Mouse (Mus musculus) hindbrain, embryonic 10.5 days (tissue): ENCODE data around the gene Mef2c. TPM values are rescaled to one million over a fixed set of nuclear protein-coding genes. Genes with fewer than 3 reads are reported as not detected.

Source experiments
- DNase-seq: peaks from one replicate; pipeline ENCODE4 v3.0.0-alpha.2; 2017; ENCODE audit warnings: low spot score
- H3K27ac ChIP-seq: fragments of 300-500 bp; sonication (generic); 2 replicates; pipeline ENCODE4 v1.5.1; 2016; ENCODE audit warnings: mild to moderate bottlenecking, moderate library complexity
- H3K27me3 ChIP-seq: fragments of 300-500 bp; sonication (generic); 2 replicates; pipeline ENCODE4 v1.6.1; 2016; ENCODE audit warnings: mild to moderate bottlenecking; ENCODE audit not compliant: poor library complexity, insufficient read depth, severe bottlenecking
- H3K36me3 ChIP-seq: fragments of 300-500 bp; sonication (generic); 2 replicates; pipeline ENCODE4 v1.6.1; 2016; ENCODE audit warnings: mild to moderate bottlenecking, moderate library complexity
- H3K4me1 ChIP-seq: fragments of 300-500 bp; sonication (generic); replicated peaks from 2 replicates; pipeline ENCODE4 v1.6.1; 2016; ENCODE audit warnings: mild to moderate bottlenecking
- H3K4me3 ChIP-seq: fragments of 300-500 bp; sonication (generic); 2 replicates; pipeline ENCODE4 v1.5.1; 2016; ENCODE audit warnings: mild to moderate bottlenecking, moderate library complexity
- H3K9me3 ChIP-seq: fragments of 300-500 bp; sonication (generic); 2 replicates; pipeline ENCODE4 v1.6.1; 2016; ENCODE audit warnings: mild to moderate bottlenecking, moderate library complexity
- WGBS: fragments of 180-500 bp; shearing (Covaris S2); methylation state at CpG from one replicate; pipeline ENCODE4 v1.1.7; 2016; 5-methylcytosine and 5-hydroxymethylcytosine counted together
- polyA plus RNA-seq: library from polyadenylated mRNA; unstranded; fragments of >200 nt; fragmentation: Nextera tagmentation; extraction: Ambion mirVana; gene quantifications from 2 replicates; pipeline ENCODE4 v1.2.1, GENCODE M21; 2016

Mef2c gene
- polyA plus RNA-seq: 17.3 and 19.5 TPM in 2 replicates

GRCm38 (mm10) chr13:83503919-83504318 lies at the start of gene Mef2c:
Gene Mef2c, plus strand, starts transcription at chr13:83504034.
- H3K36me3 ChIP-seq: no peaks in the 10 kb centered on the region
- no peaks in the 10 kb centered on the region for H3K27me3 ChIP-seq
- no peaks in the 10 kb centered on the region for H3K4me1 ChIP-seq
- 84% methylated on average over 7 of the region's 7 CpGs for WGBS
- no peak within 1 kb of the TSS for H3K4me3 ChIP-seq
- no peaks in the 10 kb centered on the region for H3K9me3 ChIP-seq
- no peak for DNase-seq
- no peak within 1 kb of the TSS for H3K27ac ChIP-seq

GRCm38 (mm10) chr13:83458729-83459128 lies 45.1 kb upstream of the Mef2c start:
- no peaks in the 10 kb centered on the region for H3K27me3 ChIP-seq
- no peaks in the 10 kb centered on the region for H3K9me3 ChIP-seq
- H3K4me3 ChIP-seq: no peak overlapping the region
- H3K36me3 ChIP-seq: no peaks in the 10 kb centered on the region
- no peak for DNase-seq
- no peaks in the 10 kb centered on the region for H3K4me1 ChIP-seq
- H3K27ac ChIP-seq: no peak overlapping the region

- Histone ChIP-seq H3K36me3 (no peaks in the 10 kb centered on the region), H3K4me3 (no peak overlapping the region), H3K27ac (no peak overlapping the region), H3K4me1 (no peaks in the 10 kb centered on the region), H3K27me3 (no peaks in the 10 kb centered on the region), H3K9me3 (no peaks in the 10 kb centered on the region)
- WGBS: 96% methylated on average over 3 of the region's 3 CpGs
- no peak for DNase-seq
Measured at GRCm38 (mm10) chr13:83459600-83459999, 44.2 kb upstream of the Mef2c start.

GRCm38 (mm10) chr13:83460620-83461019 lies 43.2 kb upstream of the Mef2c start:
- Histone ChIP-seq H3K27me3 (no peaks in the 10 kb centered on the region), H3K36me3 (no peaks in the 10 kb centered on the region), H3K4me1 (no peaks in the 10 kb centered on the region), H3K4me3 (no peak overlapping the region), H3K27ac (no peak overlapping the region), H3K9me3 (no peaks in the 10 kb centered on the region)
- no peak for DNase-seq
- 75% methylated on average over 1 of the region's 1 CpGs for WGBS

- DNase-seq: no peak
- H3K9me3 ChIP-seq: no peaks in the 10 kb centered on the region
- H3K4me1 ChIP-seq: no peaks in the 10 kb centered on the region
- H3K4me3 ChIP-seq: no peak overlapping the region
- WGBS: 93% methylated on average over 2 of the region's 2 CpGs
- H3K27ac ChIP-seq: no peak overlapping the region
- H3K27me3 ChIP-seq: no peaks in the 10 kb centered on the region
- no peaks in the 10 kb centered on the region for H3K36me3 ChIP-seq
Measured at GRCm38 (mm10) chr13:83461556-83461955, 42.3 kb upstream of the Mef2c start.

GRCm38 (mm10) chr13:83466756-83467155 lies 37.1 kb upstream of the Mef2c start:
- H3K27me3 ChIP-seq: no peaks in the 10 kb centered on the region
- no peak overlapping the region for H3K27ac ChIP-seq
- no peaks in the 10 kb centered on the region for H3K4me1 ChIP-seq
- no peak for DNase-seq
- H3K9me3 ChIP-seq: no peaks in the 10 kb centered on the region
- H3K36me3 ChIP-seq: no peaks in the 10 kb centered on the region
- H3K4me3 ChIP-seq: no peak overlapping the region
- 88% methylated on average over 5 of the region's 5 CpGs for WGBS

GRCm38 (mm10) chr13:83468794-83469193 lies 35.0 kb upstream of the Mef2c start:
- WGBS: 80% methylated on average over 3 of the region's 3 CpGs
- Histone ChIP-seq H3K27me3 (no peaks in the 10 kb centered on the region), H3K9me3 (no peaks in the 10 kb centered on the region), H3K4me3 (no peak overlapping the region), H3K27ac (no peak overlapping the region), H3K36me3 (no peaks in the 10 kb centered on the region), H3K4me1 (no peaks in the 10 kb centered on the region)
- no peak for DNase-seq

GRCm38 (mm10) chr13:83473755-83474154 lies 30.1 kb upstream of the Mef2c start:
- Histone ChIP-seq H3K27me3 (no peaks in the 10 kb centered on the region), H3K27ac (no peak overlapping the region), H3K9me3 (no peaks in the 10 kb centered on the region), H3K36me3 (no peaks in the 10 kb centered on the region), H3K4me1 (no peaks in the 10 kb centered on the region), H3K4me3 (no peak overlapping the region)
- no peak for DNase-seq
- WGBS: 86% methylated on average over 2 of the region's 2 CpGs

- H3K4me1 ChIP-seq: no peaks in the 10 kb centered on the region
- no peaks in the 10 kb centered on the region for H3K27me3 ChIP-seq
- 88% methylated on average over 3 of the region's 3 CpGs for WGBS
- no peak overlapping the region for H3K27ac ChIP-seq
- DNase-seq: no peak
- no peaks in the 10 kb centered on the region for H3K9me3 ChIP-seq
- H3K4me3 ChIP-seq: no peak overlapping the region
- H3K36me3 ChIP-seq: no peaks in the 10 kb centered on the region
Measured at GRCm38 (mm10) chr13:83480388-83480787, 23.4 kb upstream of the Mef2c start.

GRCm38 (mm10) chr13:83481310-83481709 lies 22.5 kb upstream of the Mef2c start:
- H3K36me3 ChIP-seq: no peaks in the 10 kb centered on the region
- no peak overlapping the region for H3K27ac ChIP-seq
- H3K4me3 ChIP-seq: no peak overlapping the region
- DNase-seq: no peak
- no peaks in the 10 kb centered on the region for H3K27me3 ChIP-seq
- 82% methylated on average over 7 of the region's 7 CpGs for WGBS
- no peaks in the 10 kb centered on the region for H3K9me3 ChIP-seq
- no peaks in the 10 kb centered on the region for H3K4me1 ChIP-seq

GRCm38 (mm10) chr13:83482087-83482486 lies 21.7 kb upstream of the Mef2c start:
- 81% methylated on average over 5 of the region's 5 CpGs for WGBS
- H3K9me3 ChIP-seq: no peaks in the 10 kb centered on the region
- H3K4me1 ChIP-seq: no peaks in the 10 kb centered on the region
- H3K27me3 ChIP-seq: no peaks in the 10 kb centered on the region
- H3K4me3 ChIP-seq: no peak overlapping the region
- no peaks in the 10 kb centered on the region for H3K36me3 ChIP-seq
- DNase-seq: no peak
- H3K27ac ChIP-seq: no peak overlapping the region

GRCm38 (mm10) chr13:83484215-83484614 lies 19.6 kb upstream of the Mef2c start:
- no peaks in the 10 kb centered on the region for H3K9me3 ChIP-seq
- no peak for DNase-seq
- H3K4me3 ChIP-seq: no peak overlapping the region
- no peaks in the 10 kb centered on the region for H3K27me3 ChIP-seq
- no peaks in the 10 kb centered on the region for H3K36me3 ChIP-seq
- H3K27ac ChIP-seq: no peak overlapping the region
- 91% methylated on average over 4 of the region's 4 CpGs for WGBS
- no peaks in the 10 kb centered on the region for H3K4me1 ChIP-seq

GRCm38 (mm10) chr13:83484721-83485369 lies 19.0 kb upstream of the Mef2c start:
- no peaks in the 10 kb centered on the region for H3K4me1 ChIP-seq
- no peak for DNase-seq
- no peak overlapping the region for H3K4me3 ChIP-seq
- H3K36me3 ChIP-seq: no peaks in the 10 kb centered on the region
- H3K27ac ChIP-seq: no peak overlapping the region
- no peaks in the 10 kb centered on the region for H3K9me3 ChIP-seq
- WGBS: 90% methylated on average over 7 of the region's 7 CpGs
- H3K27me3 ChIP-seq: no peaks in the 10 kb centered on the region

GRCm38 (mm10) chr13:83492051-83492450 lies 11.8 kb upstream of the Mef2c start:
- no peaks in the 10 kb centered on the region for H3K27me3 ChIP-seq
- WGBS: 82% methylated on average over 3 of the region's 3 CpGs
- H3K4me1 ChIP-seq: no peaks in the 10 kb centered on the region
- no peak overlapping the region for H3K4me3 ChIP-seq
- DNase-seq: no peak
- H3K36me3 ChIP-seq: no peaks in the 10 kb centered on the region
- H3K27ac ChIP-seq: no peak overlapping the region
- H3K9me3 ChIP-seq: no peaks in the 10 kb centered on the region
